Mouse (Mus musculus): ENCODE results near the gene Acox1.

The Acox1 gene

GRCm38 (mm10) chr11:116198639-116199531, at the start of gene Acox1, which contains the start of gene Ten1:
Acox1 (minus strand) TSS chr11:116199045.
Ten1 (plus strand) TSS chr11:116198855.
- peak; percentile 99 for DNase-seq (ENCODE audit: extremely low spot score, low spot score)

GRCm38 (mm10) chr11:116247502-116248222, 48.8 kb upstream of the Acox1 start:
- no peak for DNase-seq (ENCODE audit: extremely low spot score, low spot score)

GRCm38 (mm10) chr11:116245616-116246015, 46.8 kb upstream of the Acox1 start:
- no peak for DNase-seq (ENCODE audit: extremely low spot score, low spot score)

- DNase-seq (ENCODE audit: extremely low spot score, low spot score) = no peak
These were observed 45.7 kb upstream of the Acox1 start for GRCm38 (mm10) chr11:116244580-116244979.

GRCm38 (mm10) chr11:116241744-116242235, 42.9 kb upstream of the Acox1 start:
- peak; percentile 66 for DNase-seq (ENCODE audit: extremely low spot score, low spot score)

GRCm38 (mm10) chr11:116239797-116240196, 41.0 kb upstream of the Acox1 start:
- DNase-seq (ENCODE audit: extremely low spot score, low spot score) = peak; percentile 48

DNA sequence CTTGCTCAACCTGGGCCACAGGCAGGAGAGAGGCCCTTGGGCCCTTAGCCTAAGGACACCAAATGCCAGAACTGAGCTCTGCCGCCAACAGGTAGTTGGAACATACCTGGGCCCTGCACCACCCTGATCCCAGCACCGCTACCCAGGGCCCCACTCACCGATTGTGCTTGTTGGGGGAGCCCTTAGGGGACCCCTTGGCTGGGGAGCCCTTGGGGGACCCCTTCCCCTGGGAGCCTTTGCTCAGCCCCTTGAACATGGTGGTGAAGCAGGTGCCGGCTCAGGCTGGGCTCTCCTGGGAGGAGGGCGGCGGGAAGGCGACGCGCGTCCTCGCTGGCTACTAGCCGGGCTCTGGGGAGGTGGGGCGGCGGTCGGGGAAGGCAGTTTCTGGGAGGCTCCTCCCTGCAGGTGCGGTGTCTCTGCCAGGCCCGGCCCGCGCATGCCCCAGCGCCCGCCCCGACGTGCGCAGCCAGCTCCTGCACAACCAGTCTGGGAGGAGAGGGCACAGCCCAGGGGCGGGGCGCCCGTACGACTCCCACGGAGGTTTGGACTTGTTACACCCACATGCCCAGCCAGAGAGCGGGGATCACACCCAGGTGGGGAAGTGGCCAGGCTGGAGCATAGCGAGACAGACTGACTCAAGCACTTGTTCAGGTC, 39.0 kb upstream of the Acox1 start, which contains the start of gene Evpl:
Gene Evpl (minus strand): TSS at position 336 of the 654 bp plus-strand sequence.
- no peak for DNase-seq (ENCODE audit: extremely low spot score, low spot score)

GRCm38 (mm10) chr11:116234901-116235300, 36.1 kb upstream of the Acox1 start:
- DNase-seq (ENCODE audit: extremely low spot score, low spot score) = no peak

- DNase-seq (ENCODE audit: extremely low spot score, low spot score) = no peak
These were observed 33.6 kb upstream of the Acox1 start for GRCm38 (mm10) chr11:116232427-116232826.

DNA sequence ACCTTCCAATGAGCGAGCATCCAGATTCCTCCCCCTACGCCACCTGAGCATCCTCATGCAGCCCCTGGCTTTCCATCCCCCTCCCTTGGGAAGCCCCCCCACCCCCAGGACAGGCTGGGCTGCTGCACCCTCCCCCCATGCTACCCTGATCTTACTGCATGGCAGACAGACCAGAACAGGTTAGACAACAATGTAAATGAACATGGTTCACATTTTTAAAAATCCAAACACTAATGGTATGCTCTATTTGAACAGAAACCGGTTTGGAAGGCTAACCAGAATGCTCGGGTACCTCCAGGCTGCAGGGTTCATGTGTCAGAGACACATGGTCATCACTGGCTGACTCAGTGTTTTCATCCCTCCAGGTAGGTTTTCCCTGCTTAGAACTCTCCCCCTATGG, 29.9 kb upstream of the Acox1 start:
- no peak for DNase-seq (ENCODE audit: extremely low spot score, low spot score)

DNA sequence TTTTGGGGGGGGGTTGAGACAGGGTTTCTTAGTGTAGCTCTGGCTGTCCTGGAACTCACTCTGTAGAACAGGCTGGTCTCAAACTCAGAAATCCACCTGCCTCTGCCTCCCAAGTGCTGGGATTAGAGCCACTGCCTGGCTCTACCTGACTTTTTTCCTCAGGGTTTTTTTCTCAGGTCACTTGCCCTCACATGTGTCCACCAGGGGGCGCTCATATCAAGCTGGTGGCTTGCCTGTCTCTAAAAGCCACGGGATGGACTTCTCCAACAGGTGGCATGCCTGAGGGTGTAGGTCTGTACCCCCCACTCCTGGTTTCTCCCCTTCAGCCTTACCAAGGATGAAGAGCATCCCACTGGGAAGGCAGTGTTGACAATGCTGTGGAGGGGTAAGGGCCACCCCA, 27.6 kb upstream of the Acox1 start:
- peak; percentile 87 for DNase-seq (ENCODE audit: extremely low spot score, low spot score)

DNA sequence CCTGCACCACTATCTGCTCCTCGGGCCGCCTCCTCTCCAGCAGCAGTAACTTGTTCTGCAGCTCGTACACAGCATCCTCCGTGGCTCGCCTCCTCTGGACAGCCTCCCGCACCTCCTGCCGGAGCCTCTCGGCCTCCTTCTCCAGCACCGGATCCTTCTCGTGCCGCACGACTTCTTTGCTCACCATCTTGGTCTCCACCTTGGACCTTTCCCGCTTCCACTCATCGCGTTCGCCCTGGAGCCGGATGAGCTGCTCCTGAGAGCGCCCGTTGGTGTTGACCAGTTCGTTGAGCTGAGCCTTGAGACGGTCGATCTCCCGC, 23.9 kb upstream of the Acox1 start:
- no peak for DNase-seq (ENCODE audit: extremely low spot score, low spot score)

GRCm38 (mm10) chr11:116221931-116222739, 23.3 kb upstream of the Acox1 start:
- peak; percentile 67 for DNase-seq (ENCODE audit: extremely low spot score, low spot score)

GRCm38 (mm10) chr11:116219885-116220284, 21.0 kb upstream of the Acox1 start:
- peak; percentile 60 for DNase-seq (ENCODE audit: extremely low spot score, low spot score)

DNA sequence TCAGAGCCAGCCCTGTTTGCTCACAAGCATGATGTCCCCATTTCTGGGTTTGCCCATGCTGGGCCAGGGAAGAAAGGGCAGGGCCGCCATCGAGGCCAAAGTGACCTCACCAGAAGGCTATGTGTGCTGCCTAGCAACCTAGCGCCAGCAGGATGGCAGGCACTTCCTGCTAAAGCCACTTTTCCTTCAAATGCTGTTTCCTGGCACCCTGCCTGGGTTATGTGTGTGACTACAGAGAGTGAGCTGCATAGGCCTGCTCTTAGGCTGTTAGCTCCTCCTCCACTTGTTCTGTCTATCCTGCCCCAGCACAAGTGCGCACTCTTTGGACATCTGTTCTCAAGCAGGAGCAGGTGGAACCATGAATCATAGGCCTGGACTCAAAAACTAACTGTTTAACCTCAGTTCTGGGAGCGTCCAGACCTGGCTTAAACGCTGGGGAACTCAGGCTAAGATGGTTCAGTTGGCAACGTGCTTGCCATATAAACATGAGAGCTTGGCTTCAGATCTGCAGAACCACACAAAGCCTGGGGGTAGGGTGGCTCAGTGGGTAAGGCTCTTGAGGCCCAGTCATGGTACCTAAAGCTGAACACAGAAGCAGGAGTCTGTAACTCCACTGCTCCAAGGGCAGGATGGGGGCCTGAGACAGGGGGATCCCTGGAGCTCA, 20.0 kb upstream of the Acox1 start:
- DNase-seq (ENCODE audit: extremely low spot score, low spot score) = no peak

- no peak for DNase-seq (ENCODE audit: extremely low spot score, low spot score)
These were observed 19.4 kb upstream of the Acox1 start for GRCm38 (mm10) chr11:116218263-116218662.

GRCm38 (mm10) chr11:116216549-116216948, 17.7 kb upstream of the Acox1 start:
- no peak for DNase-seq (ENCODE audit: extremely low spot score, low spot score)

GRCm38 (mm10) chr11:116215991-116216390, 17.1 kb upstream of the Acox1 start:
- no peak for DNase-seq (ENCODE audit: extremely low spot score, low spot score)

DNA sequence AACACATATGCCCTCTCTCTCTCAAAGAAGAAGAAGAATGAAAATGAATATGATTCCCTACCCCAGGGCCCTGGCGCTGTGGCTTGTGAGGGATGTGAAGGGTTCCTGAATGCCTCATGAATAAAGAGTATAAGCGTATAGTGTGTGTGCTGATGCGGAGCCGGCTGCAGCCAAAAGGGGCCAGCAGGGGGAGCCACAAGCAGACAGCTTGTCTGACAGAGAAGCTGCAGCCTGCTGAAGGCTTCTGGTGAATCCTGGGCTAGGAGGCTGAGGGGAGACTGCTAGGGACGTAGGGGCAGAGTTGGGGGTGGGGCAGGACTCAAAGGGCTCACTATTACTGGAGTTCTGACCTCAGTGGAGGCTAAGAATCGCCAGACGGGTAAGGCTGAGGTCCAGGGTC, 16.3 kb upstream of the Acox1 start:
- no peak for DNase-seq (ENCODE audit: extremely low spot score, low spot score)

- no peak for DNase-seq (ENCODE audit: extremely low spot score, low spot score)
These were observed 15.1 kb upstream of the Acox1 start for GRCm38 (mm10) chr11:116213877-116214510.

All from neural tube, embryonic 10.5 days (tissue).